Mouse (Mus musculus) thymus, adult 18-20 months (tissue): ENCODE results near the gene Olfr129.

Experiments
- DNase-seq, 2 experiments: peaks; one replicate each; pipeline ENCODE4 v3.0.0; 2022; ENCODE audit warnings: mixed read lengths in 2 of 2

Olfr129 gene

DNA sequence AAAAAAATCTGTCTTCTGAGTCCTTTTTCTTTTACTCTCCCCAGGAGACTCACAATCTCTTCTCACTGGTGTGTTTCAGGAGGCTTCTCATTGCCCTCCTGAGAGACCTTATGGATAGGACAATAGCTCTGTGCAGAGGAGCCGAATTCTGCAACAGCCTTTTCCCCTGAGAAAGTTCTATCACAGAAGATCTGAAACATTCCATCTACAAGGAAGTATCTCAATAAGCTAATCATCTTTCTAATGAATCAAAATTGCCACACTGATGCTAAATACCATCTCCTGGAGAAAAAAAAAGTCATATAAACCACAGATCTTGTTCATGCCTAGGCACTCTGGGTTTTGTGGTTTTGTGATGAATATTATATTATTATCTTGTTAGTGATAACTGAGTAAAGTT, at the start of gene Olfr129:
Gene Olfr129, minus strand, starts transcription at position 101 of the 400 bp plus-strand sequence.
- no peak for DNase-seq

- no peak for DNase-seq
Measured at GRCm38 (mm10) chr17:38088593-38088992, 28.7 kb upstream of the Olfr129 start, which contains the start of gene Olfr131. Gene Olfr131 (minus strand): TSS chr17:38088693.

GRCm38 (mm10) chr17:38082364-38082763, 22.5 kb upstream of the Olfr129 start:
- no peak for DNase-seq

GRCm38 (mm10) chr17:38063621-38064020, 3.7 kb upstream of the Olfr129 start, which contains the start of gene Olfr130:
Gene Olfr130 (plus strand): TSS chr17:38063921.
- no peak for DNase-seq

GRCm38 (mm10) chr17:38026297-38026696, 33.6 kb downstream of the Olfr129 start:
- DNase-seq = no peak

- no peak for DNase-seq
Measured at GRCm38 (mm10) chr17:38016341-38016740, 43.5 kb downstream of the Olfr129 start.

DNA sequence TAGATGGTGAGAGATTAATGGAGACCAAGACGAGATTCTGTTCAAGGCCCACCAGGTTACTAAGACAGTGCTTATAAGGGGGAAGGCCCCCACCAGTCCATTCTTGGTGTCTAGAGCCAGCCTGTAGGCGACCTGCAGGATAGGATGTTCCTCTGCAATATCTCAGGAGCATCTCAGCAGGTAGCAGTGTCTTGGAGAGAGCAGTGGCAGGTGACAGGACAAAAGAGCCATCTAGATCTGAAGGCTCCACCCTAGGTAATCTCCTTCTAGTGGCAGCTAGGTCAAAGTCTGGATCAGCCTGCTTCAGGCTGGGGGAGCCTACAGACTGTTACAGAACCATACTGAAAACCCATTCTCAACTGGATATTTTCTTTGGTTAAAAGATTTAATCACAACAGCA, 54.9 kb downstream of the Olfr129 start:
- DNase-seq = no peak
